Mouse (Mus musculus) megakaryocyte, embryonic 14.5 days (primary cell): ENCODE data around the gene Mogat2. TPM values are rescaled to one million over a fixed set of nuclear protein-coding genes. Genes with fewer than 3 reads are reported as not detected.

Experiments
- H3K27me3 ChIP-seq: replicated peaks from 2 replicates; pipeline ENCODE3; 2012; ENCODE audit warnings: inconsistent platforms
- H3K36me3 ChIP-seq: replicated peaks from 2 replicates; pipeline ENCODE3; 2012; ENCODE audit warnings: low read length, inconsistent platforms, mixed read lengths
- H3K4me1 ChIP-seq: 2 replicates; pipeline ENCODE4 v1.6.1; 2012; ENCODE audit warnings: inconsistent platforms
- H3K4me3 ChIP-seq: replicated peaks from 2 replicates; pipeline ENCODE3; 2012; ENCODE audit warnings: moderate library complexity, mild to moderate bottlenecking, inconsistent platforms
- H3K9me3 ChIP-seq: 2 replicates; pipeline ENCODE4 v1.6.1; 2012; ENCODE audit warnings: inconsistent platforms
- FLI1 ChIP-seq: IDR thresholded peaks from 2 replicates; pipeline ENCODE4 v1.6.1; 2012; ENCODE audit warnings: low read length, inconsistent platforms, mixed read lengths
- GATA1 ChIP-seq: IDR thresholded peaks from 3 replicates; pipeline ENCODE4 v1.6.1; 2012; ENCODE audit warnings: mixed read lengths, low read length, inconsistent platforms, borderline replicate concordance
- polyA plus RNA-seq: library from polyadenylated mRNA; stranded (reverse); fragments of >175 nt; gene quantifications from 2 replicates; pipeline ENCODE4 v1.2.3, GENCODE M21; 2012; ENCODE audit warnings: low replicate concordance; ENCODE audit not compliant: insufficient read depth

Mogat2 gene
- polyA plus RNA-seq, 1 experiment, result 0.34 TPM

- Histone ChIP-seq H3K36me3 (no peaks in the 10 kb centered on the region), H3K4me3 (no peak overlapping the region), H3K9me3 (no peaks in the 10 kb centered on the region), H3K27me3 (peaks cover 88% of the 10 kb centered on the region), H3K4me1 (peaks cover 23% of the 10 kb centered on the region)
- TF ChIP-seq FLI1 (no peak), GATA1 (no peak)
These were observed 66.5 kb downstream of the Mogat2 start for GRCm38 (mm10) chr7:99171730-99172463.

GRCm38 (mm10) chr7:99170519-99170918 is 67.9 kb downstream of the Mogat2 start:
- peaks cover 85% of the 10 kb centered on the region for H3K27me3 ChIP-seq
- H3K4me3 ChIP-seq, result no peak overlapping the region
- peaks cover 35% of the 10 kb centered on the region for H3K4me1 ChIP-seq
- H3K9me3 ChIP-seq, result no peaks in the 10 kb centered on the region
- no peaks in the 10 kb centered on the region for H3K36me3 ChIP-seq
- TF ChIP-seq FLI1, result no peak
- no peak for TF ChIP-seq GATA1

- TF ChIP-seq FLI1, result no peak
- TF ChIP-seq GATA1, result no peak
- peaks cover 38% of the 10 kb centered on the region for H3K4me1 ChIP-seq
- no peaks in the 10 kb centered on the region for H3K9me3 ChIP-seq
- H3K36me3 ChIP-seq, result no peaks in the 10 kb centered on the region
- H3K27me3 ChIP-seq, result peaks cover 84% of the 10 kb centered on the region
- no peak overlapping the region for H3K4me3 ChIP-seq
These were observed 68.6 kb downstream of the Mogat2 start for GRCm38 (mm10) chr7:99169717-99170403.

Other genes with a start within 250 kb of the Mogat2 start
- gene Uvrag, start 97.5 kb downstream of the Mogat2 start, polyA plus RNA-seq, result 13.9 and 19.6 TPM in 2 replicates
- 2.4 and 4.2 TPM in 2 replicates for gene Dgat2, start 55.9 kb downstream of the Mogat2 start, polyA plus RNA-seq
- gene Map6, start 28.8 kb upstream of the Mogat2 start, polyA plus RNA-seq, result 0.12 and 1.5 TPM in 2 replicates
- 0.09 TPM in 1 of 2 replicates, not detected in the other for gene Serpinh1, start 114.6 kb upstream of the Mogat2 start, polyA plus RNA-seq
- gene Gdpd5, start 142.8 kb upstream of the Mogat2 start, polyA plus RNA-seq, result 3.7 TPM in 1 of 2 replicates, not detected in the other
- 2.4 TPM in 1 of 2 replicates, not detected in the other for gene Klhl35, start 227.4 kb upstream of the Mogat2 start, polyA plus RNA-seq
- 128 and 530 TPM in 2 replicates for gene Rps3, start 245.1 kb upstream of the Mogat2 start, polyA plus RNA-seq